Mouse (Mus musculus): ENCODE data around the gene Pex16. TPM values are rescaled to one million over a fixed set of nuclear protein-coding genes. Genes with fewer than 3 reads are reported as not detected.
"Not testable (repeated sequence)": the region's sequence is repeated elsewhere in the genome, so short reads cannot be mapped to it uniquely, and the experiment has no call there.

Pex16 gene
- total RNA-seq, 1 experiment from 2014 or later = 21.6 TPM

DNA sequence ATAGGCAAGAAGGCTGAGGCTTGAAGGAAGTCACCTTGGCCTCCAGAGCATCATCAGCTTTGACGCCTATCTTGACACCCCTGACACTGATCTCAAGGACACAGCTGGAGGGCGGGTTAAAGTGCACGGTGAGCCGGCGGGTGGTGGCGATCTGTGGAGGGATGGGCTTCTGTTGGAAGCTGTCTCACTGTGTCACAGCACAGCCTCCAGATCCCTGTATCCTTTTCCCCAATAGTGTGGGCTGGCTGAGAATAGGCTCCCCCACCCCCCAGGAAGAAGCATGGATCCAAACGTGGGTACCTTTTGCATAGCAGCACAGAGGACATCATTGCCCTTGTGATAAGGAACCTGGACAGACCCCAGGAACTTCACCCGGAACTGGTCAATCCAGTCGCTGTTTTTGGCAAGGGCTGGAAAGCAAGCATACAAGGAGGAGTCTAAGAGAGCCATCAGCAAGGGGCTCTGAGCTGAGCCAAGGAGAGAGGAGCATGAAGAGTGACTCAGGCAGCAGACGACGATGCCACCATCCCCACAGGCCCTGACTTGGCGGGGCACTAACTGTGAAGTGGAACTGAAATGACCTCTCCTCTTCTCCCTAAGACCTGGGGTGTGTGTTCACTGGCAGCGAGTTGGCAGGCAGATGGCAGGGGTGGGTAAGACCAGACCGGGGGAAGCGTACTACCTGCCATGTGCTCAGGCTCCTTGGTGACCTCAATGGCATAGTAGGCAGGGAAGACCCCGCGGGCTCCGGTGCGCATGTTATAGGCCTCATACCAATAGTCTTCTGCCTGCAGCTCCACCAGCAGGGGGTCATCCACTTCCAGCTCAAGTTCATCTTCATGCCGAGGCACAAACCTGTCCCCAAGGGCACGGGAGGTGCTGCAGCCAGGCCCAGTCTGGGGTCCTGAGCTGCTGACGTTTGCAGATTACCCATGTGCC lies 10.9 kb downstream of the Pex16 start:
- ATAC-seq (ENCODE audit: extremely low read depth, insufficient number of reproducible peaks, low FRiP score, poor library complexity, severe bottlenecking) = no peak

DNA sequence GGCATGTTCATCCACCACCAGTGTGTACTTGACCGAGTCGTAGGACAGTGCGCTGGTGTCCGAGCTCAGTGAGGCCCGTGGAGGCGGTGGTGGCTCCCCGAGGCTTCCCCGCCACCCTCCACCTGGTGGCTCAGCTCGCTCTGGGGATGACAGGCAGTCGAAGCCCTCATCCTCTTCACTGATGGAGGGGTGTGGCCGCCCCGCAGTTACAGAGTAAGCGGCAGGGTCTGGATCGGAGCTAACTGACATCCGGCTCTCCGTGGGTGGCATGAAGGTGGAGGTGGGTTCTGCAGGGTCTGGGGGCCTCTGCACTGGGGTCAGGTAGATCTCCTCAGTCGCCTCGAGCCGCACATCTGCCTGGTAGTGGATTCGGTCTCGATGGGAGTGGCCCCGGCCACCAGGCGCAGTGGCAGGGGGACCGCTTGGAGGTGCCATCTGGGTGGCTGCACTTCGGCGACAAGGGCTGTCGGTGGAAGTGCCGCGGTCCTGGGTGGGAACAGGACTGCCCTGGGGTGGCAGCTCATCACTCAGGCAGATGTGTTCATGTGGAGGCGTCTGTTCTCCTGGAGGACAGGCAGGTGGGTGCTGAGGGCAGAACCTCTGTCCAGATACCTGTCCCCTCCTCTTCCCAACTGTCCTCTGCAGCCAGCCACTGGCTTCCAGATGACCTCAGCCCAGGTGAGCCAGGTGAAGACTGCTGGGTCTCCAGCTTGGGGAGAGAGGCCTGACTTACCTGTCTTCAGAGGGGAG lies 12.5 kb downstream of the Pex16 start:
- no peak for ATAC-seq (ENCODE audit: extremely low read depth, insufficient number of reproducible peaks, low FRiP score, poor library complexity, severe bottlenecking)

DNA sequence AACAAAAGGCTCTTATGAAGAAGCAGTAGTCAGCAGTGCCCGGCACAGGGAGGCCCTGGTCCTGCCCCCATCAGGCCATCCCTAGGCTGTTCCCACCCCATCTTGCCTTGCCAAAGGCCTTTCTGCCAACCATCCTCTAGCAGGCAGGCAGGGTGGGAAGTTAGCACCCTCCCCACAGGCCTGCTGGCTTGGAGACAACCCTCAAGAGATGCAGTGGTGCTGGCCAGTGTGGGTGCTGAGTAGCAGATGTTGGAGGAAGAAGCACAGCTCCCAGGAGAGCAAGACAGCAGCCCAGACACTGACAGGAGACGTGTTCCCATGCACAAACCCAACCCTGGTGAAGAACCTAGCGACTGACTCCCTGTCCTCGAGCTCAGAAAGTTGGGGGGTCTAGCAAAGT lies 13.2 kb downstream of the Pex16 start:
- no peak for ATAC-seq (ENCODE audit: extremely low read depth, insufficient number of reproducible peaks, low FRiP score, poor library complexity, severe bottlenecking)

DNA sequence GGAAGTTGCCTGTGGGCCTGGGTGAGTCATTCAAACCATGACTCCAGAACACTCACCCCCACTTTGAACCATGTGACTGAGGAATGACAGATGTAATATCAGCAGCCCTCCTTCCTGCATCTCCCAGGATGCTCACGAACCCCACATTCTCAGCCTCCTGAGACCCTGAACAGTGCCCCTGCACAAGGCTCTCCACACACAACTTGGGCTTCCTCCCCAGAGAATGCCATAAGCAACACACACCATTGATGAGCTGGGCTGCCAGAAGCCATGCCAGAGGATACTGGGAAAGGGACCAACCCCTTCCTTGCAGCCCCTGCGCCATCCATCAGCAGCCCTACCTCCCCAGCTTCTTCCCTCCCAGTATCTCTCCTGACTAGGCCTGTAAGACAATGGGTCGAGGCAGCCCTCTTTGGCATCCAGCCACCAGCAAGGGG lies 13.6 kb downstream of the Pex16 start:
- no peak for ATAC-seq (ENCODE audit: extremely low read depth, insufficient number of reproducible peaks, low FRiP score, poor library complexity, severe bottlenecking)

DNA sequence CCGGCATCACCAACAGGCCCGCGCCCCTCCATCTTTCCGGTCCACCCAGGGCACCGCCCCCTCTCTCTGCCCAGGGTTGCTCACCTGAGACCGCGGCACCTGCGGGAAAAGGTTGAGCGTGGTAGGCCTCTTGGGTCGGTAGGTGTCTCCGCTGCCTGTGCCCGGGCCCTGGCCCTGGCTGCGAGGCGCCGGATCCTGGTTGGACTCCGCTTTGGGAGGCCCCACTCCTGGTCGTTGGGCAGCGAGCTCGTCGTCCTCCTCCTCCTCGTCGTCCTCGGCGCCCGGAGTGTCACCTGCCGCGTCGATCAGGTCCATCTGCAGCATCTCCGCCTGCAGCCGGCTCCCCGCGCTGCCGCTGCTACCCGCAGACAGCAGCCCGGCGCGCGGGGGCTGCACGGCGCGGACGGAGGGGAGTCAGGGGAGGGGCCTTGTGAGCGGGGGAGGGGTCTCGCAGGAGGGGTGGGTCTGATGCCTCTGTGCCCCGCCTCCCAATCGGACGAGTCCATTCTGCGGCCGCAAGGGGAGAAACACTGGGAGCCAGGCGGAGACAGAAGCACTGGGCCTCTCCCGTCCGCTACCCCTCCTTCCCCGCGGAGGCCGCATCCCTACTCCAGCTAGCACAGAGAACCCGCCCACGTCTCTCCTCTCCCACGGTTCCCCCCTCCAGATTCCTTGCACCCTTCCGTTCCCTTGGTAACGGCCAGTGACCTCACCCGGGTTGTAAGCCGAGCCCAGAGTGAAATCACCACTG lies 14.6 kb downstream of the Pex16 start:
- no peak for ATAC-seq (ENCODE audit: extremely low read depth, insufficient number of reproducible peaks, low FRiP score, poor library complexity, severe bottlenecking)

DNA sequence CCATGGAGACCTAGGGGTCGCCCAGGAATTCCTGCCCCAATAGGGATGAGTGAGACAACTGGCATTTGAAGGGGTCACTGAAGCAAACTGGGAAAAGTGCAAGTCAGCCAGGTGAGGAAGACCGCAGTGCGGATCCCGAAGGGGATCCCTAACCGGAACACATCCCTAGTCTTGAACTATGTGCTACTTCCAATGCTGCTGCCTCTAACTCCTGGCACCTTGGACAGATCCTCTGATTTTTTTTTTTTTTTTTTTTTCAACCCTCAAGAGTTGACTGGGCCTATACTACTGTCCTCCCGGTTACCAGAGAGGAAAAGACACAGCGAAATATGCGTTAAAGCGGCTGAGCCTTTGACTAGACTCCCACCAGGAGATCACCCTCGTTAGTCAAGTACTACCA lies 15.2 kb downstream of the Pex16 start:
- no peak for ATAC-seq (ENCODE audit: extremely low read depth, insufficient number of reproducible peaks, low FRiP score, poor library complexity, severe bottlenecking)

DNA sequence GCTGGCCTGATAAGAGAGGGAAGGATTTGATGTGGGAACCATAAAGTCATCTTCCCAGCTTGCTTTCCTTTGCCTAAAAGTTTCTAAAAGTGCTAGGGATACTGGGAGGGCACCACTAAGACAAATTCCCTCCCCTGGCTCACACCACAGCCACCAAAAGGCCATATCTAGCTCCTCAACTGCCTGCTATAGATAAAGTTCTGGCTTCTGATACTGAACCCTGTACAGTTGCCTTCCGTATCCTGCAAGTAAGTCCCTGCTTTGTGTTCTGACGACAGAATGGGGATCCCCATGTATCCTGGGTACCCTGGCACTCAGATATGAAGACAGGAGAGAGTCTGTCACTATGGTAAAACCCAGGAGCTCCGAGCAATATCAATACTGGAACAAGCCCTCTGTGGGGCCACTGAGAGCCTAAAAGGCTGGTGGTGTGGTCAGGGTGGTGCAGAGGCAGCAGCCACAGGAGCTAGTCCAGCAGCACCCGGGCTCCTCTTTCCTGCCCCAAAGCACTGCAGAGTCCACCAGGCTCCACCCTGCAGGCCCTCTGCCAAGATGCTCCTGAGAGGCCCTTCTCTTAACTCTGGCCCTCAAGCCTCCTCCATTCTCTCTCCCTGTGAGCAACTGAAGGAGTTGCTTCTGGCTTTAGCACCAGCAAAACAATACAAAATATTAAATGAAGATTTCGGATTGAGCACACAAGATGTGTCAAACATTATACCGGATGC lies 15.9 kb downstream of the Pex16 start:
- no peak for ATAC-seq (ENCODE audit: extremely low read depth, insufficient number of reproducible peaks, low FRiP score, poor library complexity, severe bottlenecking)

DNA sequence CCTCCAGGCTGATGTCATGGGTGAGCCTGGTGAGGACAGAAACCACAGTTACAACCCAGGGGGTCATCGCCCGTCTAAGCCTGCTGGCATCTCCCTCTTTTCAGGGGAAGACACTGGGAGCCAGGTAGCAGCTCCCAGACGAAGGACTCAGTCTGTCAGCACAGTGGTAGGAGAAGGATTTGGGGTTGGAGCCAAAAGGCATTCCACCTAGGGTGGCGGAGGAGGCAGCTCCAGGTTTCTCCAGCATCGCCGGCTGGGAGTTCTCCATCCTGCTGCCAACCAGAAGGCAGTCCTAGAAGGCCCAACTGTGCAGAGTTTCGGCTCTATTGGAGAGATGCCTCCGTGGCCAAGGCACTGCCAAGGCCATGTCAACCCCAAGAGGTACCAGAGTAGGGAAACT lies 16.6 kb downstream of the Pex16 start:
- no peak for ATAC-seq (ENCODE audit: extremely low read depth, insufficient number of reproducible peaks, low FRiP score, poor library complexity, severe bottlenecking)

DNA sequence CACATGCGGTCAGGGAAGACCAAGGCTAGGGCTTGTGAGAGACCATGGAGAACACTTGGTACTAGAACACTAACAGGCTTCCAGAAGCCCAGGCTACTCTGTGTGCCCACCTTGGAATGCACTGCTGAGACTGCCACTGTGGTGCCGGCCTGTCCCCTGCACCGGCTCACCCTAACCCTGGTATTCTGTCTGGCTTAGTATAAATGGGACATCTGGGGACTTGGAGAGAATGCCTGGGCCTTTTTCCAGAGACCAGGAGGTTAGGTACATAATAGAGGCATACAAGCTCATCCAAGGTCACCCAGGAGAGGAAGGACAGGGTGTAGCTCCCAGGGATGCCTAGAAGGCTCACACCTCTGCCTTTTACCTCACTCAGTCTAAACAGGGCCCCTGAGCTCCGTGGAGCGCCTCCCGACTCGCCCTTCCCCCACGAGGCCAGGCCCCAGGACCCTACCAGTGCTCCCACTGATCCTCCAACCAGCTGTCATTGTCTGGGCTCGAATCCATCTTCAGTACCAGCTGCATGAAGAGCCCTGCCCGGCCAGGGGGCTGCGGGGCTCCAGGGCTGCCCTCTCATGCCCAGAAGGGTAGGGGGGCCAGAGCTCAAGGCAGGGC lies 17.3 kb downstream of the Pex16 start:
- ATAC-seq (ENCODE audit: extremely low read depth, insufficient number of reproducible peaks, low FRiP score, poor library complexity, severe bottlenecking) = no peak

DNA sequence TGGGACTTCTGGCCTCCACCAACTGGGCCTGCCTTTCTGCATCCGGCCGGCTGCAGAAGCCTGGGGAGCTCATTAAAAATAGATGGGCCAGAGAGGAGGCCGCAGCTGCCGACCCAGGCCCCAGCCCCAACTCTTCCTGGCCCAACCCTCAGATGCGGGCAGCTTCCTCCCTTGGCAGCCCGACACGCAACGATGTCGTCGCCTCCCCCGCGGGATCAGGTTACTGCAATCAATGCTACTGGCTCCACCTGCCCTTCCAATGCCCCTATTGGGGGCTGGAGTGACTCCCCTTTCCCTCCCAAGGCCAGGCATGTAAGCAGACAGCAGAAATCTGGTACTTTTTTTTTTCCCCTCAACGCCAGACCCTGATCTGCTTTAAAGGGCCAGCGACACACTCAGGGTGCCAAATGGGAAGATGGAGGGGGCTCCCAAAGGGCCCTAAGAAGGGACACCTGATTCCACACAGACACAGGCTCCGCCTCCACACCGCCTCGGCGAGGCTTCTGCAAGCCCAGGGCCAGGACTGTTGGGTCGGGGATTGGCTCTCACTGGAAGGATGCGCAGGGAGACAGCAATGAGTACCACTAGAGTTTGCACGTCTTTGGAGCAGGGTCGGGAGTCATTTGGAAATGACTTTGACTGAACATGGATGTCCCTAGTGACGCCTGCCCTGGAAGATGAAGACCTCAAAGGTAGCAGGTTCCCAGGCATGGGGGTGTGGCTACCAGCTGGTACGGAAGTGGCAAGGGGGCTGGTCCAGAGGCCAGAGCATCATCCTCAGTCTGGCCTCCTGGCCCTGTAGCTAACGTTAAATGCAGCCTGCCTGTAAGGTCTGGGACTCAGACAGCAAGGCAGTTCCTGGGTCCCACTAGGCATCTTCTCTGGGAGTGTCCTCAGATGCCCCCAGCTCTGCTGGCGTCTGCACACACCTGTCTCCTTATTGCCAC lies 18.1 kb downstream of the Pex16 start:
- no peak for ATAC-seq (ENCODE audit: extremely low read depth, insufficient number of reproducible peaks, low FRiP score, poor library complexity, severe bottlenecking)

DNA sequence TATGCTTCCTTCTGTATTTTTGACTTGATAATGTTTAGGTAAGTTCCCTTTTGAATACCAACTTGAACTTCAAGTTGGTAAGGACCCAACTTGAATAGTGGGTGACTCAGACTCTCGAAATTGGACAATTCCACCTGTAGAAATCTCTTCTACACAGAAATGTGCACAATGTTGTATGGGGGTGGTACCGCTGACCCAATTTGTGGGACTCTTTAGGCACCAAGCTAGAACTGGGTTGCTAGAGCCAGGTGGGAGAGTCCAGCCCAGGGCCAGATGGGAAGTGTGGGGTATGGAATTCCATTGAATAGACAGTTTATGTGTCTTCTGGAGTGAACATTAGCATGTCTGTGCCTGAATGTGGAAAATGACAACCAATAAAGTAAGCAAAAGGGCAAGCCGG lies 21.1 kb downstream of the Pex16 start:
- ATAC-seq (ENCODE audit: extremely low read depth, insufficient number of reproducible peaks, low FRiP score, poor library complexity, severe bottlenecking) = no peak

DNA sequence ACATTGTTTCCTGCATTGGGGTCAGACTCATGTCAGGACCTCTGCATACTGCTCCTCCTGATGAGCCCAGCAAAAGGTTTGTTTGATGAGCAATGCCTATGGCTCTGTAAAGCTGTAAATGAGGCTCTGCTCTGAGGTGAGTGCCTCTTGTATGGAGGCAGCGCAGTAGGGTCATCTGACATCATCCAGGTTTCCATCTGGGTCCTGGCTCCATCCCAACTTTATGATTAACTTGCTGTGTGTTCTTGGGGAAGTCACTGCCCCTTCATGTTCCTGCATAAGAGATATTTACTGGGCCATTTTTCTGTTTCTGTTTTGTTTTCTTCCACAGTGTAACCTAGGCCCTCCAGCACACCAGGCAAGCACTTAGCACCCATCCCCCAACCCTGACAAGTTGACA lies 23.0 kb downstream of the Pex16 start:
- no peak for ATAC-seq (ENCODE audit: extremely low read depth, insufficient number of reproducible peaks, low FRiP score, poor library complexity, severe bottlenecking)

DNA sequence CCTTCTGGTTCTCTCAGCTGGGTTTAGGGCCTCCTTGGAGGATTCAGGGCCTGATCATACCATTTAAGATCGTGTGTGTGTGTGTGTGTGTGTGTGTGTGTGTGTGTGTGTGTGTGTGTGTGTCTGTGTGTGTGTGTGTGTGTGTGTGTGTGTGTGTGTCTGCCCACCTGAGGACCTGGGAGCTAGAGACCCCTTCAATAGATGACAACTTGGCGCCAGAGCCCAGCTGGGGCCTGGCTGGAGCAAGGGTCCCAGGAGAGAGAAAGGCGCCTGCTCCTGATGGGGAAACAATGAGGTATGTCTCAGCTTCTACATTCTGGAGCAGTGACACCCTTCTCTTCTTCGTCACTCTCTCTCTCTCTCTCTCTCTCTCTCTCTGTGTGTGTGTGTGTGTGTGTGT lies 25.4 kb downstream of the Pex16 start:
- ATAC-seq (ENCODE audit: extremely low read depth, insufficient number of reproducible peaks, low FRiP score, poor library complexity, severe bottlenecking) = not testable (repeated sequence)

DNA sequence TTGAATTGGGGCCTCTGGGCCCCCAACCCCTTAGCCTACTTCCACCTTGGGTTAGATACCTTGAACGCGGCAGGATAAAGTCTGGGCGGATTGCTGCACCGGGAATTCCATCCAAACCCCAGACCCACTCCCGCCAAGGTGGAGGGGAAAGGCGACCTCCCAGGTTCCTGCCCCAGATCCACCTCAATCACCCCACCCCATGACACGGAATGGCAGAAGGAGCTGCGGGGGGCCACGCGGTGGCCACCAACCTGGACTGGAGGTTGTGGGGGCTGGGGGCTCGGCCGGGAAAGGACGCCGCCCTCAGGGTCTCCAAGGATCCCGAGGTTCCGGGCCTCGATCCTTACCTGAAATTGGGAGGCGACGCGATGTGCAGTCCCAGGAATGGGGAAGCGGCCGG lies 26.2 kb downstream of the Pex16 start:
- no peak for ATAC-seq (ENCODE audit: extremely low read depth, insufficient number of reproducible peaks, low FRiP score, poor library complexity, severe bottlenecking)

DNA sequence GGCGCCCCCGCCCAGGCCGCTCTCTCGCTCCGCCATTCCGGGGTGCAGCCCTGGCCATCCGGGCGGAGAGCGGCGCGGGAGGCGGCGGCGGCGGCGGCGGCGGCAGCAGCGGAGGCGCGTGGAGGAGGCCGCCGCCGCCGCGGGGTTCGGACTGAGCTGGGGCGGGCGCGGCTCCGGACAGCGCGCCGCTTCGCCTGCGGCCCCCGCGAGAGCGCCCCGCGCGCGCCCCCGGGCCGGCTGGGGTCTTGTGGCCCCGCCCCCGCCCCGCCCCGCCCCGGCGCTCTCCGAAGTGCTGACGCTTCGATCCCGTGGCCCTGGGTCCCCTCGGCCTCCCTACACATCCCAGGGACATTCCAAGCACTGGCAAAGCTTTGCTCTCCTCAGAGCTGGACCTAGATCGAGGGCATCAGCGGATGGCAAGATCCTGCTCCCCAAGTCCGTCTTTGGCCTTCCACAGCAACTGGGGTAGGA lies 26.6 kb downstream of the Pex16 start, which contains the start of gene Mapk8ip1:
Mapk8ip1 (minus strand) TSS at position 173 of the 471 bp plus-strand sequence.
- no peak for ATAC-seq (ENCODE audit: extremely low read depth, insufficient number of reproducible peaks, low FRiP score, poor library complexity, severe bottlenecking)

DNA sequence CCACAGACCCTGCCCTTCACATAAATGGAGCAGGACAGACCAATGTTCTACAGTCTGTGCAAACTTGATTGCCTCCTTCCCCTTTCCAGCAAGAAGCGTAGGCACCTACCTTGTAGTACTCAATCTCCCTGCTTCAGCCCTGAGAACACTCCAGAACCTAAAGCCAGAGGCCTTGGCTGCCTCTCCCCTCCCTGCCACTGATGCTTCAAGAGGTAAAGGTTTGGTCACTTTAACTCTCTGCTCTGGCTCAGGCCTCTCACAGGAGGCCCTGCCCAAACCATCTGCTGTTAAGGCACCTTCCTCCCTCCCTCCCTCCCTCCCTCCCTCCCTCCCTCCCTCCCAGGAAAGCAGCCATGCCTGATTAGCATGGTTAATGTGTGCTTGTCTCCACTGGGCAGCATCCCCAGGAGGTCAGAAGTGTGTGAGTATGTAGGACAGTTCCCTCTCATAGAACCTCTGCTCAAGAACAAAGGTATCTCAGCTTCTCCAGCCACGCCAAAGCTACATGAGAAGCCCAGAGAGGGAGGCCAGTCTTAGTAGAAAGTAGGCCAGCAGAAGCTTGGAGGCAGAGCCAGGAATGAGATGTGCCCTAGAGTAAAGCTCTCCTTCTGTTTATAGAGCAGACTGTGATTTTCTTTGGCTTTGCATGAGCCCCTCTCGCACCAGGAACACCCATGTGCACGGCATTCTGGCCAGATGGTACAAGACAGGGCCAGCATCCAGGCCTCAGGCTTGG lies 28.3 kb downstream of the Pex16 start:
- ATAC-seq (ENCODE audit: extremely low read depth, insufficient number of reproducible peaks, low FRiP score, poor library complexity, severe bottlenecking) = no peak

Measured in neutrophil, adult 5-6 weeks (primary cell).